Mouse (Mus musculus) testis, adult 2 months (tissue): ENCODE data around the gene Zdhhc11.

ENCODE experiments used
- CTCF ChIP-seq: fragments of 200-500 bp; IDR thresholded peaks from 2 replicates; pipeline ENCODE4 v1.5.1; 2012; ENCODE audit warnings: low read depth, mild to moderate bottlenecking, inconsistent platforms, low read length, moderate library complexity; ENCODE audit not compliant: control insufficient read depth, insufficient read depth, insufficient replicate concordance
- POLR2A ChIP-seq: fragments of 200-500 bp; IDR thresholded peaks from 2 replicates; pipeline ENCODE4 v1.6.1; 2012; ENCODE audit warnings: low read depth, mild to moderate bottlenecking, inconsistent platforms, low read length, moderate library complexity; ENCODE audit not compliant: control insufficient read depth

- no peak for TF ChIP-seq POLR2A
- no peak for TF ChIP-seq CTCF
Observed at GRCm38 (mm10) chr13:74030691-74031090, 67.0 kb downstream of the Zdhhc11 start.
